Mouse (Mus musculus): ENCODE data around the gene Lrrc73.

Lrrc73 gene

DNA sequence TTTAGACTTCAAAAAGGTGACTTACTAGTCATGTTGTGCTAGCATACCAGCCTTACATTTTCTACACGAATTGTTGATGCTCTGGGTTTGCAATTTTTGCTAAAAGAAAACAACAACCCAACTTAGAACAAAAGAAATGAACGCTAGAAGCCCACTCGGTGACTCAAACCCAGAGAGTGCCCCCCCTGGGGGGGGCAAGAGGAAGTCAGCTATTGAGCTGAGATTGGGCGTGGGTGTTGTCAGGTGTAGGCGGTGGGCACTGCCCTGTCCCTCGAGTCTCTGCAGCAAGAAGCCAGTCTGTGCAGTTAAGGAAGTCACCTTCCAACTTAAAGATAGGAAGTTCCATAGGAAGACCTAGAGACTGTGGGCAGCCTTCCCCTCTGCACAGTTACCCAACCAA, 43.3 kb downstream of the Lrrc73 start:
- DNase-seq (ENCODE audit: low read depth, low spot score) = no peak

DNA sequence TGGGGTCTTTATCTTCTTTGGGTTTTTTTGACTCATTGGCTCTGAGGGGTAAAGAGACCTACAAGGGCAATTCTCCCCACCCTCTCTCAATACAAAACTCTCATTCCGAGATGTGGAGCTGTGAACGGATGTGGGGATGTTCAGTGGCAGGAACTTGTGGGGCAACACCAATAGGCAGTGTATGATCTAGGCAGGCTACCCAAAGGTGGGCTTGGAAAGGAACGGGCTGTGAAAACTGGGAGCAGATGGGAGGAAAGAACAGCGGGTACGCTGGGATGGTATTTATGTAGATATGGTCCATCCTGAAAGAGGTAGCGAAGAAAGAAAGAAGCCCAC, 43.7 kb downstream of the Lrrc73 start:
- no peak for DNase-seq (ENCODE audit: low read depth, low spot score)

DNA sequence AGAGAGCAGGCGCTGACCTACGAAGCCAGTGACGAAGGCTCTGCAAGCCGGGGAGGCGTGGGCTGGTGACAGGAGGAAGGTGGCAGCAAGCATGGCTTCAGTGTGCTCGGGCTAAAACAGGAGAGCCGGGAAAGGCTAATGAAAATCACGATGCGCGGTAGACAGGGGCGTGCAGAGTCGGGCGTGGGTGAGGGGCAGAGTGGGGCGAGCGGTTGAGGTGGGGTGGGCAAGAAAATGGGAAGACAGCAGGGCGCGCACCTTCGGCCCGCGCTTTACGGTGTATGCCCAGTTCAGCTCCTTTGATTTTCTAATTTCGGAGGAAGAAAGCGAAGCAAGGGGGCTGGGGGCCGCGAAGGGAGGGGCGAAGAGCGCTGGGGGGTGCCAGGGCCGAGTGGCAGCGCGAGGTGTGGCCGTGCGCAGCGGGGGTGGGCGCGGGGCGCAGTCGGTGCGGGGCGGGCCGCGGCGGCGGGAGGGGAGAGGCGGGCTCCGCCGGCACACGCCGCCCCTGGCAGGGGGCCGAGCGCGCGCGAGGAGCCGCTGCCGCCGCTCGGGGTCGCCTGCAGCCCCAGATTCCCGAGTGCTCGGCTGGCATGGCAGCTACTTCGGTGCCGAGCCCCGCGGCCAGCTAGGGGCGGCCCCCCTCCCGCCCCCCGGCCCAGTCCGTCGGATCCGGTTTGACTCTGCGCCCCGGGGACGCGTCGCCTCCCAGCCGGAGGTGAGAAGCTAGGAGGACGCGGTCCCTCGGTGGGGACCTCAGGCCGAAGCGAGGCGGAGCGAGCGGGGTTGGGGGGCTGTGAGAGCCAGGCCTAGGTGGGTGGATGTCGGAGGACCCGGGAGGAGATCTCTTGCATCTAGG, 44.3 kb downstream of the Lrrc73 start, which contains the start of gene Dlk2:
Dlk2 (plus strand) TSS at position 58 of the 856 bp plus-strand sequence.
- peak; percentile 86 for DNase-seq (ENCODE audit: low read depth, low spot score)

DNA sequence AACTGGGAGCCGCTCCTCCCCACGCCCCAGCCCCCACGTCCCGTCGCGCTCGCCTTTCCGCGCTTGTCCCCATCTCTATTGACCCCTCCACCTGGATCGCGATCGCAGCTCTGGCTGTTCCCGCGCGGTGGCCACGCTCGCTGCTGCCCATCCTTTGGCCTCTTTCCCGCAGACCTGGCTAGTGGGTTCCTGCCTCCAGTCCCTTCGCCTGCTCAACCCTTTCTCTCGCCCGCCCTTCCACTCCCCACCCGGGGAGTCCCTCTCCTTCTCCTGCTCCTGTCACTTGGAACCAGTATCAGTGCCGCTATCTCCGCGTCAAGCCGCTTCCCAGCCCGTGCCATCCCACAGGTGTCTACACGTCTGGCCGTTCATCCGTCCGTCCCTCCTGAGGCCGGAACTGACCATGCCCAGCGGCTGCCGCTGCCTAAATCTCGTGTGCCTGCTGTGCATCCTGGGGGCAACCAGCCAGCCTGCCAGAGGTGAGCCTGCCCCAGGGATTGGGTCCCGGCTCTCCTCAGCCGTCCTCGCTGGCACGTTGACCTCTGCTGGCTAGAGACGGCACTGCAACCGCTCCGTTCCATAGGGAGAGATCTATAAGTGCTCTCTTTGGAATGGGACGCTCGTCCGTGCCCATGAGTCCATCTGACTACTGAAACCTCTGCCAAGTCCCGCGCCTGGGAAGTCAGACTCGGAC, 45.0 kb downstream of the Lrrc73 start:
- peak; percentile 91 for DNase-seq (ENCODE audit: low read depth, low spot score)

DNA sequence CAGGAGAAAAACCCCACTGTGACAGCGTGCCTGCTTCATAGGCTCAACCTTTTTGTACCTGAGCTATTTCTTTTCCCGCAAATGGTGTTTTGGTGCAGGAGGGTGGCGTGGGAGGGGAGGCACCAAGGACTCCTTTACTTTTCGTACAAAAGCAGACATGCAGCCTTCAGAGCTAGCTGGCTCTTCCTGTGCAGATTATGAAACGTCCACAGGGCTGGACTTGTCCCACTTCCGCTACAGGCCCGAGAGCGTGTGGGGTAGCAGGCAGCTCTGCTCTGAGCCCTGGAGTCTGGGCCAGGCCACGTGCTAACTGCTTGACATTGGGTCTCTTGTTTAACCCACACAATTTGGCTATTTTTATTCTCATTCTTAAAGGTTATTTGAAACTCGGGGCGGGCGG, 48.6 kb downstream of the Lrrc73 start:
- DNase-seq (ENCODE audit: low read depth, low spot score) = peak; percentile 67

DNA sequence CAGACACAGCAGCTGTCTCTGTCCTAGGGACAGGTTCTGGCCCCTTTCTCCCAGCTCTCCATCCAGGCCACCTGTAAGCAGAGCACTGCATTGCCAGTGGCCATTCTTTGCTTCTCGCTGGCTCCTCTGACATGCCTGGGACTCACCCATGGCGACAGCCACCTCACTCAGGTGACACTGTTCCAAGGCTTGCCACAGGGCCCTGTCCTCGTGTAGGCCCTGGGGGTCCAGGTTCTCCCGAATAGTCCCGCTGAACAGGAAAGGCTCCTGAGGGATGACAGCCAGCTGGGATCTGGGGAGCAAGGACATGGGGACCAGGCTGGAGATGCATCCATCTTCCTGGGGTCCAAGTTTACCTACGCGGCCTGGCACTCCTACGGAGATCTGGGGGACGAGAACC, 50.9 kb downstream of the Lrrc73 start:
- no peak for DNase-seq (ENCODE audit: low read depth, low spot score)
